Mouse (Mus musculus) lung, embryonic 14.5 days (tissue): ENCODE measurements at regions not wholly inside any gene's neighbourhood (a gene's known extent, or its start where the extent isn't known, plus 50 kb on each side); places are given as distances from the start of the nearest gene placed in this dataset.

Experiments used
- ATAC-seq: fragments of 200-750 bp; cut with Nextera tagmentation; 2 replicates; pipeline ENCODE4 v1.8.0; 2017; ENCODE audit warnings: mild to moderate bottlenecking, moderate TSS enrichment, moderate library complexity; ENCODE audit not compliant: insufficient read depth
- DNase-seq: peaks from one replicate; pipeline ENCODE4 v3.0.0-alpha.2; 2015
- H3K27ac ChIP-seq: fragments of 300-500 bp; sonication (generic); 2 replicates; pipeline ENCODE4 v1.5.1; 2014; ENCODE audit warnings: low read depth, mild to moderate bottlenecking, moderate library complexity
- H3K27me3 ChIP-seq: fragments of 300-500 bp; sonication (generic); 2 replicates; pipeline ENCODE4 v1.6.1; 2014; ENCODE audit warnings: low read length, control low read depth; ENCODE audit not compliant: insufficient read depth
- H3K36me3 ChIP-seq: fragments of 300-500 bp; sonication (generic); 2 replicates; pipeline ENCODE4 v1.6.1; 2014; ENCODE audit warnings: control low read depth; ENCODE audit not compliant: insufficient read depth
- H3K4me1 ChIP-seq: fragments of 300-500 bp; sonication (generic); 2 replicates; pipeline ENCODE4 v1.6.1; 2014; ENCODE audit warnings: antibody characterized with exemption, control low read depth; ENCODE audit not compliant: insufficient read depth
- H3K4me2 ChIP-seq: fragments of 300-500 bp; sonication (generic); 2 replicates; pipeline ENCODE4 v1.6.1; 2014; ENCODE audit warnings: mild to moderate bottlenecking
- H3K4me3 ChIP-seq: fragments of 300-500 bp; sonication (generic); 2 replicates; pipeline ENCODE4 v1.5.1; 2014; ENCODE audit warnings: low read depth, low read length
- H3K9ac ChIP-seq: fragments of 300-500 bp; sonication (generic); 2 replicates; pipeline ENCODE4 v1.6.1; 2014
- H3K9me3 ChIP-seq: fragments of 300-500 bp; sonication (generic); 2 replicates; pipeline ENCODE4 v1.6.1; 2016; ENCODE audit warnings: low read depth, low read length, control low read depth
- CTCF ChIP-seq: IDR thresholded peaks from 2 replicates; pipeline ENCODE4 v1.5.1; 2016; ENCODE audit warnings: antibody characterized with exemption, low read depth
- WGBS: fragments of 180-500 bp; shearing (Covaris S2); extraction: QIAGEN DNeasy Blood & Tissue Kit; methylation state at CpG from one replicate; pipeline ENCODE4 v1.1.7; 2014; 5-methylcytosine and 5-hydroxymethylcytosine counted together

GRCm38 (mm10) chr4:106050297-106050696 is 260.6 kb downstream of the Gm12728 start:
- Histone ChIP-seq H3K4me1 (no peaks in the 10 kb centered on the region), H3K9ac (no peak overlapping the region), H3K36me3 (no peaks in the 10 kb centered on the region), H3K9me3 (no peaks in the 10 kb centered on the region), H3K27ac (no peak overlapping the region), H3K4me2 (no peak overlapping the region), H3K27me3 (no peaks in the 10 kb centered on the region), H3K4me3 (no peak overlapping the region)
- WGBS = 80% methylated on average over 3 of the region's 3 CpGs
- no peak for TF ChIP-seq CTCF
- ATAC-seq (no peak), DNase-seq (no peak)

- Histone ChIP-seq H3K4me3 (no peak overlapping the region), H3K4me2 (no peak overlapping the region), H3K27ac (no peak overlapping the region), H3K4me1 (no peaks in the 10 kb centered on the region), H3K36me3 (no peaks in the 10 kb centered on the region), H3K9ac (no peak overlapping the region), H3K9me3 (no peaks in the 10 kb centered on the region), H3K27me3 (no peaks in the 10 kb centered on the region)
- no peak for TF ChIP-seq CTCF
- DNase-seq (no peak), ATAC-seq (no peak)
- 36% methylated on average over 9 of the region's 9 CpGs for WGBS
Observed at GRCm38 (mm10) chr4:106053496-106053895, 262.5 kb upstream of the Usp24 start.

DNA sequence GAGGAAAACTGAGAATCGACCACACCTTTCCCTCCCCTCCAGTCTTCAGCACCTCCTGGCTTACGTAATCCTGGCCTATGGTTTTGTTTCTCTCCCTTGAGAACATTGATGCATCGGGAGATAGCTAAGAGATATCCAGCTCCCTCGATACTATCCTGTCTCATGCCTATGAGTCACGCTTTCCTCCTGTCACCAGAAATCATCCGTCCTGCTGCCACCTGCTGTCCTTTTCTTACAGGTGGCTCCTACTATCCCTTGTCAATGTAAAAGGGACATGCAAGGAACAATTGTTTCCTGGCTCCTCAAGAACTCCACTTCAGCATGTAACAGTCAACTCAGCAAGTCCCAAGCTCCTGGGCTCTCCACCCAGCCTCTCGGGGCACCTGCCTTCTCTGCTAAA is 261.7 kb upstream of the Usp24 start:
- no peak for TF ChIP-seq CTCF
- H3K27ac ChIP-seq = no peak overlapping the region
- H3K4me1 ChIP-seq = no peaks in the 10 kb centered on the region
- 46% methylated on average over 7 of the region's 7 CpGs for WGBS
- no peaks in the 10 kb centered on the region for H3K36me3 ChIP-seq
- no peak for ATAC-seq
- H3K4me3 ChIP-seq = no peak overlapping the region
- H3K4me2 ChIP-seq = no peak overlapping the region
- no peak for DNase-seq
- H3K27me3 ChIP-seq = no peaks in the 10 kb centered on the region
- no peak overlapping the region for H3K9ac ChIP-seq
- no peaks in the 10 kb centered on the region for H3K9me3 ChIP-seq

DNA sequence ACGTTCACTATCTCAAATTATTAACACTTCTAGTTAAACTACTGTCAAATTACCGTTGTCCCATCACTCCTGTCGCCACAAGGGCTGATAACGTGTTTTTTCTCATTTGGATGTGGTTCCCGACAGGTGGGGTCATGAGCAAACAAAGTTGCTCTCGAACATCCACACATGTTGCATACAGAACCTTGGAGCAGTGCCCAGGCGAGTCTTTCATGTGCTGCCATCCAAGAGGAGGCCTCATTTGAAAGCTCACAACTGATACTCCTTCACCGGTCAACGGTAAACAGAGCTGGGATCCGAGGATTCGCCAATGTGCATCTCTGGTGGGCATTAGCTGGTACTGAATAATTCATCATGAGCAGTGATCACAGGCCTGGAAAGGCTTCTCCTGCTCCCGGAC is 253.4 kb upstream of the Usp24 start:
- H3K36me3 ChIP-seq = no peaks in the 10 kb centered on the region
- WGBS = 56% methylated on average over 12 of the region's 12 CpGs
- no peak overlapping the region for H3K4me2 ChIP-seq
- H3K4me1 ChIP-seq = no peaks in the 10 kb centered on the region
- H3K27ac ChIP-seq = no peak overlapping the region
- DNase-seq (peak; percentile 41), ATAC-seq (no peak)
- TF ChIP-seq CTCF = no peak
- H3K9ac ChIP-seq = no peak overlapping the region
- H3K27me3 ChIP-seq = no peaks in the 10 kb centered on the region
- H3K4me3 ChIP-seq = no peak overlapping the region
- no peaks in the 10 kb centered on the region for H3K9me3 ChIP-seq

GRCm38 (mm10) chr4:106063851-106064382 is 252.1 kb upstream of the Usp24 start:
- Histone ChIP-seq H3K4me2 (no peak overlapping the region), H3K27me3 (no peaks in the 10 kb centered on the region), H3K36me3 (no peaks in the 10 kb centered on the region), H3K4me1 (no peaks in the 10 kb centered on the region), H3K9me3 (no peaks in the 10 kb centered on the region), H3K9ac (no peak overlapping the region), H3K27ac (no peak overlapping the region), H3K4me3 (no peak overlapping the region)
- ATAC-seq (no peak), DNase-seq (no peak)
- no peak for TF ChIP-seq CTCF
- 48% methylated on average over 6 of the region's 6 CpGs for WGBS

DNA sequence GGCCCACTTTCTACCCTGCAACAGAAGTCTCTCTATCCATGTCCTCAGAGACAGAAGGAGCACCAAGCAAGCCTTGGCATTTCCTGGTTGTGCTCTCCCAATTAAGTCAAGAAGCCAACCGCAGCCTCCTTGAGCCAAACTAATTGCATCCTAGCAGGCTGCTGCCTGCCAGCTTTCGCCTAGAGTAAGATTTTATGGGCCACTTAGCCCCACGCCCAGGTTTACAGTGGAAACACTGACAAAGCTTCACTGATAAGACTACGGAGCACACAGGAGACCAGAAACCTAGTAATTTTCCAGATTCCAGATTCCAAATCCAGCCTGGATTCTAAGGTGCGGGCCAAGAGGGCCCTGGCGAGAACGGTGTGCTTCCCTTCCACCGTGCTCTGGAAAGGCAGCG is 249.0 kb upstream of the Usp24 start:
- H3K4me3 ChIP-seq = no peak overlapping the region
- no peaks in the 10 kb centered on the region for H3K9me3 ChIP-seq
- no peaks in the 10 kb centered on the region for H3K27me3 ChIP-seq
- no peak overlapping the region for H3K9ac ChIP-seq
- H3K4me1 ChIP-seq = no peaks in the 10 kb centered on the region
- no peak overlapping the region for H3K4me2 ChIP-seq
- ATAC-seq = no peak
- no peak overlapping the region for H3K27ac ChIP-seq
- WGBS = 76% methylated on average over 9 of the region's 9 CpGs
- TF ChIP-seq CTCF = no peak
- no peaks in the 10 kb centered on the region for H3K36me3 ChIP-seq
- DNase-seq = no peak

- no peaks in the 10 kb centered on the region for H3K36me3 ChIP-seq
- no peak overlapping the region for H3K9ac ChIP-seq
- no peaks in the 10 kb centered on the region for H3K4me1 ChIP-seq
- H3K9me3 ChIP-seq = no peaks in the 10 kb centered on the region
- DNase-seq = no peak
- no peak for ATAC-seq
- no peak for TF ChIP-seq CTCF
- no peaks in the 10 kb centered on the region for H3K27me3 ChIP-seq
- H3K4me2 ChIP-seq = no peak overlapping the region
- H3K4me3 ChIP-seq = no peak overlapping the region
- H3K27ac ChIP-seq = no peak overlapping the region
Observed at GRCm38 (mm10) chr4:106083546-106083945, 232.5 kb upstream of the Usp24 start.
